In the genomic region with DNA sequence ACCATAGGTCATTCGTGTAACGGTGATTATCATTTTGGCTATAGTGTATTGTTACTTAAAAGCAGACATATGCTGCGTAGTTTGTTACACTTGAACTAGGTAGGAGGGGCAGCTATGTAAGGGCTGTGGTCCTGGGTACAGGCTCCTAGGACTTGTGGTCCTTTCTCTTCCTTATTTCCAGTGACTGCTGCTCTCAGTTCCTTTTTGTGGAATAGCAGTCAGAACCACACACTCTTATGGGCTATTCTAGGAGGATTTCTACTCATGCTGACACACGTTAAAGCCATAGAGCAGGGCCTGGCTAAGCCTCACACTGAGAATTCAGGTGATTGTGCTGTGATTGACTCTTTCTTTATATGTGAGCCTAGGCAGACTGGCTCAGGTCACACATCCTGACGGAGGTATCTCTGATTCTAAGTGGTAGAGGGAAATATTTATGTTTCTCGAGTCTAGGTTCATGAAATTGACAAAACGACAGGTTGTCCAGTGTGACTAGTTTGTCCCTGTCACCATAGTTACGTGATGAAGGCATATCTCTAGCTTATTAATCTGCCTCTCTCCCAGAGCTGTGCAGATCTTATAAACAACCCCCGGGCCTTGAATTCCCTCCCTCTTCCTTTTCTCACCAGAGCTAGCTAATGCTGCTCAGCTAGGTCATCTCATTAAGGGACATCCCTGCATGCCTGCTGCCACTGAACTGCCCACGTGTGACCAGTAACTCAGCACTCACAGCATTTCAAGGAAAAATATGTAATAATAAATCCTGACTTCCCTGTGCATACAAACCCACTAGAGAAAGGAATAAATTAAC, we compare ENCODE assay signal across 8 mouse cellular contexts.
A peak's percentile ranks its signal among the peaks of the same experiment; 100 is the strongest.
DNase-seq lines count a peak whose midpoint lies in the region; ATAC-seq and TF ChIP-seq lines count a peak whose summit lies in the region.
"Had no signal": no experiment of that assay in that cellular context is flagged by ENCODE, and none has a peak within 500 bp of the region (broad histone marks: within the 10 kb centered on the region; RNA-seq: fewer than 3 reads in every experiment).

No protein-coding gene starts in this region.

- no peak overlapping the region for H3K4me3 ChIP-seq in limb, embryonic 13.5 days
- H3K4me3 ChIP-seq in limb, embryonic 10.5 days = no peak overlapping the region
- H3K4me3 ChIP-seq in hindbrain, embryonic 16.5 days (ENCODE audit: low read length) = no peak overlapping the region
- no peak overlapping the region for H3K4me3 ChIP-seq in neural tube, embryonic 15.5 days (replicated peaks)
- no peak overlapping the region for H3K4me3 ChIP-seq in kidney, adult 2 months (ENCODE audit: insufficient read depth, low read depth, low read length)

- TF ChIP-seq CTCF in kidney, adult 2 months (conservative IDR thresholded peaks at IDR 0.05; ENCODE audit: insufficient read depth, insufficient read length, low read depth, low read length) = no peak

- TF ChIP-seq POLR2A in kidney, adult 2 months (IDR thresholded peaks at IDR 0.05; ENCODE audit: low read depth, low read length) = no peak

- H3K36me3 ChIP-seq in limb, embryonic 13.5 days = no peaks in the 10 kb centered on the region
- H3K36me3 ChIP-seq in limb, embryonic 10.5 days = peaks cover 4% of the 10 kb centered on the region; the same call in 1 of the 2 replicates
- no peaks in the 10 kb centered on the region for H3K36me3 ChIP-seq in hindbrain, embryonic 16.5 days (ENCODE audit: control insufficient read depth, insufficient read depth, low read length)
- H3K36me3 ChIP-seq in neural tube, embryonic 15.5 days = no peaks in the 10 kb centered on the region
- H3K36me3 ChIP-seq in kidney, adult 2 months (ENCODE audit: control insufficient read depth, insufficient read depth, low read length) = no peaks in the 10 kb centered on the region

- peak; percentile 50; the same call in 1 of the 2 replicates for ATAC-seq in limb, embryonic 13.5 days (ENCODE audit: low FRiP score, low read depth)
- ATAC-seq in hindbrain, embryonic 16.5 days = peak; percentile 79
- peak; percentile 82 for ATAC-seq in neural tube, embryonic 15.5 days (ENCODE audit: low FRiP score)

- no peaks in the 10 kb centered on the region for H3K27me3 ChIP-seq in limb, embryonic 13.5 days
- no peaks in the 10 kb centered on the region for H3K27me3 ChIP-seq in limb, embryonic 10.5 days (ENCODE audit: low read depth, poor library complexity, severe bottlenecking)
- no peaks in the 10 kb centered on the region for H3K27me3 ChIP-seq in hindbrain, embryonic 16.5 days (replicated peaks; ENCODE audit: control insufficient read depth, insufficient read depth, low read length)
- H3K27me3 ChIP-seq in neural tube, embryonic 15.5 days (replicated peaks) = no peaks in the 10 kb centered on the region
- no peaks in the 10 kb centered on the region for H3K27me3 ChIP-seq in kidney, adult 2 months (replicated peaks; ENCODE audit: control insufficient read depth, insufficient read depth, low read length)

- H3K27ac ChIP-seq in limb, embryonic 13.5 days = no peak overlapping the region
- H3K27ac ChIP-seq in limb, embryonic 10.5 days = no peak overlapping the region
- no peak overlapping the region for H3K27ac ChIP-seq in hindbrain, embryonic 16.5 days (ENCODE audit: low read depth, low read length)
- peak overlapping the region; percentile 62 for H3K27ac ChIP-seq in neural tube, embryonic 15.5 days (replicated peaks)
- H3K27ac ChIP-seq in kidney, adult 2 months (ENCODE audit: insufficient read depth, low read depth, low read length) = no peak overlapping the region

- WGBS in limb, embryonic 13.5 days = 72% methylated on average over 10 of the region's 10 CpGs
- WGBS in limb, embryonic 10.5 days = 84% methylated on average over 10 of the region's 10 CpGs
- WGBS in hindbrain, embryonic 16.5 days = 60% methylated on average over 10 of the region's 10 CpGs
- WGBS in neural tube, embryonic 15.5 days = 58% methylated on average over 10 of the region's 10 CpGs
- 78% methylated on average over 10 of the region's 10 CpGs for WGBS in kidney, adult 2 months

- no peaks in the 10 kb centered on the region for H3K4me1 ChIP-seq in limb, embryonic 13.5 days
- H3K4me1 ChIP-seq in limb, embryonic 10.5 days = peaks cover 3% of the 10 kb centered on the region; the same call in 1 of the 2 replicates
- H3K4me1 ChIP-seq in hindbrain, embryonic 16.5 days (ENCODE audit: control insufficient read depth, insufficient read depth, low read depth, low read length) = peaks cover 6% of the 10 kb centered on the region
- H3K4me1 ChIP-seq in neural tube, embryonic 15.5 days = peaks cover 7% of the 10 kb centered on the region
- no peaks in the 10 kb centered on the region for H3K4me1 ChIP-seq in kidney, adult 2 months (ENCODE audit: control insufficient read depth, insufficient read depth, low read length)

- no peak overlapping the region for H3K9ac ChIP-seq in limb, embryonic 13.5 days
- peak overlapping the region; percentile 23; the same call in 1 of the 2 replicates for H3K9ac ChIP-seq in hindbrain, embryonic 16.5 days (ENCODE audit: low read depth, low read length)
- peak overlapping the region; percentile 14; the same call in 1 of the 2 replicates for H3K9ac ChIP-seq in neural tube, embryonic 15.5 days (replicated peaks)

- no peak overlapping the region for H3K4me2 ChIP-seq in limb, embryonic 13.5 days (replicated peaks)
- H3K4me2 ChIP-seq in hindbrain, embryonic 16.5 days (ENCODE audit: low read length) = no peak overlapping the region
- no peak overlapping the region for H3K4me2 ChIP-seq in neural tube, embryonic 15.5 days

- no peak for DNase-seq in limb, embryonic 10.5 days (ENCODE audit: low spot score)
- DNase-seq in cerebellum, postnatal 25 days = peak; percentile 42 to 57
- no peak for DNase-seq in urinary bladder, adult 18-20 months (ENCODE audit: low spot score in 2 of 2)
- DNase-seq in kidney, adult 2 months = no peak
- DNase-seq: thymus, adult 18-20 months had no signal

- no peaks in the 10 kb centered on the region for H3K9me3 ChIP-seq in limb, embryonic 13.5 days
- no peaks in the 10 kb centered on the region for H3K9me3 ChIP-seq in limb, embryonic 10.5 days (replicated peaks)
- H3K9me3 ChIP-seq in hindbrain, embryonic 16.5 days (ENCODE audit: control insufficient read depth, low read length) = no peaks in the 10 kb centered on the region
- H3K9me3 ChIP-seq in neural tube, embryonic 15.5 days (replicated peaks) = no peaks in the 10 kb centered on the region

Comparison
In these comparisons a context has a peak if more than half of its experiments do, and no peak if none do; other contexts are left out.
1. DNase-seq: peak in cerebellum, postnatal 25 days (2 of 2); none in limb, embryonic 10.5 days (single experiment), urinary bladder, adult 18-20 months (0 of 2) and kidney, adult 2 months (single experiment).
2. Peak in every context shown above with its lines, with median percentiles within 50 percentile points of each other: ATAC-seq.